Mouse (Mus musculus) c-Kit-positive CD71-positive TER-119-positive erythroid progenitor cells, embryonic 14.5 days (primary cell): ENCODE data around the gene Hoxd11.

ENCODE experiments used
- DNase-seq: peaks from one replicate; pipeline ENCODE4 v3.0.0-alpha.2; 2013; ENCODE audit warnings: low spot score

The Hoxd11 gene

GRCm38 (mm10) chr2:74730331-74730730 lies 51.0 kb downstream of the Hoxd11 start:
- DNase-seq: no peak

- no peak for DNase-seq
Measured at GRCm38 (mm10) chr2:74731055-74731454, 51.7 kb downstream of the Hoxd11 start.

- DNase-seq: no peak
Measured at GRCm38 (mm10) chr2:74731799-74732512, 52.6 kb downstream of the Hoxd11 start.

- no peak for DNase-seq
Measured at GRCm38 (mm10) chr2:74732513-74733316, 53.4 kb downstream of the Hoxd11 start.

- no peak for DNase-seq
Measured at GRCm38 (mm10) chr2:74733317-74733661, 53.9 kb downstream of the Hoxd11 start.

GRCm38 (mm10) chr2:74733765-74734164 lies 54.4 kb downstream of the Hoxd11 start:
- DNase-seq: no peak

GRCm38 (mm10) chr2:74734451-74734850 lies 55.1 kb downstream of the Hoxd11 start:
- no peak for DNase-seq

GRCm38 (mm10) chr2:74734996-74735811 lies 55.8 kb downstream of the Hoxd11 start:
- no peak for DNase-seq

GRCm38 (mm10) chr2:74735851-74736687 lies 56.7 kb downstream of the Hoxd11 start:
- DNase-seq: no peak
